Mouse (Mus musculus) forebrain, postnatal 0 days (tissue): ENCODE data around the gene Frmd4b. TPM values are rescaled to one million over a fixed set of nuclear protein-coding genes. Genes with fewer than 3 reads are reported as not detected.

ENCODE experiments used
- ATAC-seq: fragments of 200-750 bp; cut with Nextera tagmentation; 2 replicates; pipeline ENCODE4 v1.8.0; 2017; ENCODE audit warnings: mild to moderate bottlenecking, moderate library complexity
- DNase-seq: peaks from one replicate; pipeline ENCODE4 v3.0.0-alpha.2; 2015
- H3K27ac ChIP-seq: fragments of 300-500 bp; sonication (generic); 2 replicates; pipeline ENCODE4 v1.5.1; 2014; ENCODE audit warnings: low read depth, mild to moderate bottlenecking, antibody characterized with exemption, low read length, moderate library complexity, mixed read lengths
- H3K27me3 ChIP-seq: fragments of 300-500 bp; sonication (generic); 2 replicates; pipeline ENCODE4 v1.6.1; 2014; ENCODE audit warnings: mild to moderate bottlenecking, low read length, mixed read lengths; ENCODE audit not compliant: insufficient read depth
- H3K36me3 ChIP-seq: fragments of 300-500 bp; sonication (generic); 2 replicates; pipeline ENCODE4 v1.6.1; 2014; ENCODE audit warnings: mild to moderate bottlenecking, moderate library complexity; ENCODE audit not compliant: insufficient read depth
- H3K4me1 ChIP-seq: fragments of 300-500 bp; sonication (generic); 2 replicates; pipeline ENCODE4 v1.6.1; 2014; ENCODE audit warnings: antibody characterized with exemption; ENCODE audit not compliant: insufficient read depth
- H3K4me2 ChIP-seq: fragments of 300-500 bp; sonication (generic); 2 replicates; pipeline ENCODE4 v1.6.1; 2014; ENCODE audit warnings: low read depth, mild to moderate bottlenecking, moderate library complexity
- H3K4me3 ChIP-seq: fragments of 300-500 bp; sonication (generic); 2 replicates; pipeline ENCODE4 v1.5.1; 2014; ENCODE audit warnings: low read depth, low read length, mixed read lengths
- H3K9ac ChIP-seq: fragments of 300-500 bp; sonication (generic); 2 replicates; pipeline ENCODE4 v1.6.1; 2014; ENCODE audit warnings: mild to moderate bottlenecking
- H3K9me3 ChIP-seq: fragments of 300-500 bp; sonication (generic); 2 replicates; pipeline ENCODE4 v1.6.1; 2016; ENCODE audit warnings: low read length
- CTCF ChIP-seq: sonication (generic); IDR thresholded peaks from 2 replicates; pipeline ENCODE4 v1.5.1; 2016; ENCODE audit warnings: antibody characterized with exemption, control low read depth, low read depth
- WGBS: fragments of 180-500 bp; shearing (Covaris S2); extraction: QIAGEN DNeasy Blood & Tissue Kit; methylation state at CpG from one replicate; pipeline ENCODE4 v1.1.7; 2014; 5-methylcytosine and 5-hydroxymethylcytosine counted together
- polyA plus RNA-seq: library from polyadenylated mRNA; unstranded; fragments of >200 nt; fragmentation: Nextera tagmentation; extraction: Ambion mirVana; gene quantifications from 2 replicates; pipeline ENCODE4 v1.2.1, GENCODE M21; 2015
- total RNA-seq: library from RNA; depleted of rRNA; stranded (reverse); fragments of >200 nt; gene quantifications from 2 replicates; pipeline ENCODE4 v1.2.3, GENCODE M21; 2014; rRNA removed

Gene Frmd4b
- total and polyA plus RNA-seq, 2 experiments from 2014 or later: 17.0 to 43.7 TPM

- no peak overlapping the region for H3K9ac ChIP-seq
- no peaks in the 10 kb centered on the region for H3K36me3 ChIP-seq
- H3K4me2 ChIP-seq: no peak overlapping the region
- WGBS: 79% methylated on average over 5 of the region's 5 CpGs
- ATAC-seq: no peak
- no peaks in the 10 kb centered on the region for H3K27me3 ChIP-seq
- no peak for TF ChIP-seq CTCF
- no peak overlapping the region for H3K4me3 ChIP-seq
- no peak for DNase-seq
- H3K27ac ChIP-seq: no peak overlapping the region
- no peaks in the 10 kb centered on the region for H3K9me3 ChIP-seq
- H3K4me1 ChIP-seq: no peaks in the 10 kb centered on the region
Observed at GRCm38 (mm10) chr6:97240092-97240491, 377.2 kb downstream of the Frmd4b start.

DNA sequence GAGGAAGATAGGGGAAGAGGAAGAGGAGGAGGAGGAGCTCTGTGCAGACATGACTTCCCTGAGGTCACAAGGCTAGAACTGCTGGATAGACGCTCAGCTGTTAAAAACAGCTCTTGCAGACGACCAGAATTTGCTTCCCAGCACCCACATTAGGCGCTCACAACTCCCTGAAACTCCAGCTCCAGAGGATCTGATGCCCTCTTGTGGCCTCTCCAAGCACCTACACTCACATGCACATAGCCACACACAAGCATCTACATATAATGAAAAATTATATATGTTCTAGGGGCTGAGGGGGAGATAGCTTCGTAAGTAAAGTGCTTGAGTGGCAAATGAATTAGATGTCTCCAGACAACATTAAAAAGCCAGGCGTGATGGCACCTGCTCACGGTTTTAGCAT lies 378.0 kb downstream of the Frmd4b start:
- Histone ChIP-seq H3K27me3 (no peaks in the 10 kb centered on the region), H3K4me2 (no peak overlapping the region), H3K27ac (no peak overlapping the region), H3K36me3 (peaks cover 4% of the 10 kb centered on the region; the same call in 1 of the 2 replicates), H3K9ac (no peak overlapping the region), H3K4me3 (no peak overlapping the region), H3K4me1 (no peaks in the 10 kb centered on the region), H3K9me3 (no peaks in the 10 kb centered on the region)
- ATAC-seq (no peak), DNase-seq (no peak)
- no peak for TF ChIP-seq CTCF
- WGBS: 97% methylated on average over 6 of the region's 6 CpGs

Other genes starting within 250 kb of the Frmd4b start
- 3.1 and 5.2 TPM in 2 replicates for gene Mitf, start 189.5 kb upstream of the Frmd4b start, total RNA-seq
- gene Mitf, start 189.5 kb upstream of the Frmd4b start, polyA plus RNA-seq: 1.4 and 1.8 TPM in 2 replicates